Mouse (Mus musculus) neural tube, embryonic 11.5 days (tissue): ENCODE results near the gene Magea5. TPM values are rescaled to one million over a fixed set of nuclear protein-coding genes. Genes with fewer than 3 reads are reported as not detected.
"Not testable (repeated sequence)": the region's sequence is repeated elsewhere in the genome, so short reads cannot be mapped to it uniquely, and the experiment has no call there.

Source experiments
- ATAC-seq: fragments of 200-750 bp; cut with Nextera tagmentation; 2 replicates; pipeline ENCODE4 v1.8.0; 2017; ENCODE audit warnings: moderate number of reproducible peaks, mild to moderate bottlenecking, moderate TSS enrichment, moderate library complexity; ENCODE audit not compliant: insufficient read depth, low FRiP score, low TSS enrichment
- DNase-seq: peaks from one replicate; pipeline ENCODE4 v3.0.0-alpha.2; 2015; ENCODE audit warnings: low spot score
- H3K27ac ChIP-seq: fragments of 300-500 bp; sonication (generic); 2 replicates; pipeline ENCODE4 v1.5.1; 2014; ENCODE audit warnings: low read depth, mild to moderate bottlenecking, low read length
- H3K27me3 ChIP-seq: fragments of 300-500 bp; sonication (generic); 2 replicates; pipeline ENCODE4 v1.6.1; 2014; ENCODE audit warnings: mild to moderate bottlenecking, low read length, mixed read lengths; ENCODE audit not compliant: control insufficient read depth, insufficient read depth
- H3K36me3 ChIP-seq: fragments of 300-500 bp; sonication (generic); 2 replicates; pipeline ENCODE4 v1.6.1; 2014; ENCODE audit warnings: mild to moderate bottlenecking, low read length, moderate library complexity, mixed read lengths; ENCODE audit not compliant: control insufficient read depth, insufficient read depth
- H3K4me1 ChIP-seq: fragments of 300-500 bp; sonication (generic); 2 replicates; pipeline ENCODE4 v1.6.1; 2014; ENCODE audit warnings: low read length, mixed read lengths; ENCODE audit not compliant: control insufficient read depth, insufficient read depth
- H3K4me2 ChIP-seq: fragments of 300-500 bp; sonication (generic); 2 replicates; pipeline ENCODE4 v1.6.1; 2014; ENCODE audit warnings: low read depth, mild to moderate bottlenecking, moderate library complexity
- H3K4me3 ChIP-seq: fragments of 300-500 bp; sonication (generic); 2 replicates; pipeline ENCODE4 v1.5.1; 2014; ENCODE audit warnings: low read depth, low read length
- H3K9ac ChIP-seq: fragments of 300-500 bp; sonication (generic); 2 replicates; pipeline ENCODE4 v1.6.1; 2014; ENCODE audit warnings: mild to moderate bottlenecking, low read length
- H3K9me3 ChIP-seq: fragments of 300-500 bp; sonication (generic); 2 replicates; pipeline ENCODE4 v1.6.1; 2016; ENCODE audit warnings: low read length; ENCODE audit not compliant: control insufficient read depth
- WGBS: fragments of 180-500 bp; shearing (Covaris S2); extraction: QIAGEN DNeasy Blood & Tissue Kit; methylation state at CpG from one replicate; pipeline ENCODE4 v1.1.7; 2014; 5-methylcytosine and 5-hydroxymethylcytosine counted together
- polyA plus RNA-seq: library from polyadenylated mRNA; unstranded; fragments of >200 nt; fragmentation: Nextera tagmentation; extraction: Ambion mirVana; gene quantifications from 2 replicates; pipeline ENCODE4 v1.2.1, GENCODE M21; 2014

Gene Magea5
- not detected in 2 replicates for polyA plus RNA-seq

DNA sequence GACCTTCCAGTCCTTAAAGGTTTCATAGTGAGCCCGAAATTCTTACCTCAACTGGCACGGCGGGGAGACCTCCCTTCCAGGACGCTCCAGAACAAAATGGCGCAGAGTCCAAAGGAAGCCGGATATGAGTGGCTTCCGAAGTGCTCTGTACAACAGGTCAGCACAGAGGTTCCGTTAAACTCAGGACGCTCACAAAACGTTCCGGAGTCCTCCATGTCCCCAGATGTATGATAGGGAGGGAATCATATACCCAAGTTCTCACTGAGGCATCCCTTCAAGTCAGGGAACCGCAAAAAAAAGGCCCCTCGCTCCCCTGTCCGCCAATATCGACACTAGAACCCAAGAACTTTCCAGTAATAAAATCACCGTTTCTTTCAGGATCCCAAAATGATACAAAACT lies at the start of gene Magea5:
TSS of gene Magea5 (minus strand) at position 101 of the 400 bp plus-strand sequence.
- 83% methylated on average over 12 of the region's 16 CpGs for WGBS
- H3K4me2 ChIP-seq, H3K9me3 ChIP-seq: not testable (repeated sequence)

DNA sequence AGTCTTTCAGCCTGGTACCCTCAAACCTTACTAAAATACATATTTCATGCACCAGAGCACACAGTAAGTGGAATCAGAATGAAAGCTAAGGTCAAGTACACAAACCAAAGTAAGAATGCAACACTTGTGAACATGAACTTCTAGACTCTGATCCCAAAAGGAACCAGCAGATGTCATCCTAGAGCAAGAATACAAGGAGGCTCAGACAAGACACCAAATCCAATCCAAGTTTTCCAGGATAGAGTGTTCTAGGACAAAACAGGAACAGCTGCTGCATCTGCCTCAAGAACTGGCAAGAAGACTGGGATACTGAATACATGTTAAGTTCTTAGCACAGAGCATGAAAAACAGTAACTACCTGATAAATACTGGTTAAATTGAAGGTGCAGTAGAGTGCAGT lies 35.1 kb upstream of the Magea5 start:
- ATAC-seq (no peak), DNase-seq (no peak)
- Histone ChIP-seq H3K4me3 (no peak overlapping the region), H3K27me3 (no peaks in the 10 kb centered on the region), H3K9me3 (no peaks in the 10 kb centered on the region), H3K36me3 (no peaks in the 10 kb centered on the region), H3K4me1 (no peaks in the 10 kb centered on the region), H3K27ac (no peak overlapping the region), H3K9ac (no peak overlapping the region), H3K4me2 (no peak overlapping the region)

More for the DNA sequence above, at the start of gene Magea5:
- not testable (repeated sequence) for H3K4me1 ChIP-seq, H3K27ac ChIP-seq, H3K36me3 ChIP-seq, H3K27me3 ChIP-seq, H3K4me3 ChIP-seq, H3K9ac ChIP-seq, ATAC-seq, DNase-seq

DNA sequence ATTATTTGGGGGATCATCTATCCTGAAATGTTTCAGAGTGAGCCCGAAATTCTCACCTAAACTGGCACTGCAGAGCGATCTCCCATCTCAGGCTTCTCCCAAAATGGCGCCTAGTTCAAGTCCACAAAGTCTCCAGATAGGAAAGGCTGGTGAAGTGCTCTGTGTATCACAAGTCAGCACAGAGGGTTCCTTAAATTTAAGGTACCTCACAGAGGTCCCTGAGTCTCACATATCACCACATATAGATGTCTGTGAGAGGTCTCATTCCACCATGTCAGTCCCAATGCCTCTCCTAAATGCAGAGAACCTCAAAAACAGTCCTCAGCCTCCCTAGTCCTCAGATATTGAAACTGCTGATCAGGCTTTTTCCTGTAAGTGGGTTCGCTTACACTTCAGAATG lies 30.6 kb upstream of the Magea5 start, which contains the start of gene Magea2:
TSS of gene Magea2 (minus strand) at position 101 of the 400 bp plus-strand sequence.
- H3K27me3 ChIP-seq, H3K4me2 ChIP-seq, H3K27ac ChIP-seq, ATAC-seq, H3K36me3 ChIP-seq, DNase-seq, H3K4me3 ChIP-seq, H3K4me1 ChIP-seq, H3K9ac ChIP-seq, H3K9me3 ChIP-seq: not testable (repeated sequence)
- 80% methylated on average over 2 of the region's 4 CpGs for WGBS

DNA sequence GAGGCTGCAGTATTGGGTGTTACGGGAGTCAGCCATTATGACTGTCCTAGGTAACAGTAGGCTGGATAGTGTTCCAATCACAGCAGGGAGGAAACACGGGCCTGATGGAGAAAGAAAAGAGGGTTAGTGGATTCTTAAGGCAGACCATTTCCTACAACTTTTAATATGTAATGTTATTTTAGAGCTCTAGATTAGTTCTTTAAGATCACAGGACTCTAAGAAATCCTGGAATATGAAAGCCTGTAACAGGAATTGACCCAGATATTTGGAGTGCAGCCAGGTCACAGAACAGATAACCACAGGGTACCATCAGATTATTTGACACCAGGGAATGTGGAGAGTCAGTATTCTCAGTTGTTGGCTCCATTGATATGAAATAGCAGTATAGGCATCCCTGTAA lies 26.7 kb upstream of the Magea5 start, which contains the start of gene Magea1:
TSS of gene Magea1 (minus strand) at position 101 of the 400 bp plus-strand sequence.
- not testable (repeated sequence) for ATAC-seq, H3K4me3 ChIP-seq, H3K9ac ChIP-seq, H3K27ac ChIP-seq, H3K27me3 ChIP-seq, H3K4me2 ChIP-seq, H3K36me3 ChIP-seq, H3K9me3 ChIP-seq, DNase-seq, H3K4me1 ChIP-seq
- 70% methylated on average over 1 of the region's 2 CpGs for WGBS

Other genes starting within 250 kb of the Magea5 start
- gene Cldn34b1, start 172.9 kb downstream of the Magea5 start, polyA plus RNA-seq, result not detected in 2 replicates
- not detected in 2 replicates for gene Magea6, start 127.2 kb downstream of the Magea5 start, polyA plus RNA-seq
- not detected in 2 replicates for gene Magea3, start 113.6 kb downstream of the Magea5 start, polyA plus RNA-seq
- gene Magea8, start 67.3 kb downstream of the Magea5 start, polyA plus RNA-seq, result not detected in 2 replicates
- not detected in 2 replicates for gene Magea1, start 26.6 kb upstream of the Magea5 start, polyA plus RNA-seq
- not detected in 2 replicates for gene Magea2, start 30.5 kb upstream of the Magea5 start, polyA plus RNA-seq
- not detected in 2 replicates for gene Cldn34b2, start 65.3 kb upstream of the Magea5 start, polyA plus RNA-seq
- gene Sat1, start 153.3 kb upstream of the Magea5 start, polyA plus RNA-seq, result 83.0 and 91.4 TPM in 2 replicates
- gene Acot9, start 199.3 kb upstream of the Magea5 start, polyA plus RNA-seq, result 25.6 and 27.1 TPM in 2 replicates